Mouse (Mus musculus) bone marrow macrophage, adult 2 months (primary cell): Measurements from ENCODE around the gene Gsn.

Experiments used
- CTCF ChIP-seq: IDR thresholded peaks from 2 replicates; pipeline ENCODE4 v1.5.1; 2012; ENCODE audit warnings: low read depth, mild to moderate bottlenecking, low read length, moderate library complexity
- POLR2A ChIP-seq: IDR thresholded peaks from 2 replicates; pipeline ENCODE4 v1.6.1; 2012; ENCODE audit warnings: mild to moderate bottlenecking, low read depth, low read length, borderline replicate concordance

DNA sequence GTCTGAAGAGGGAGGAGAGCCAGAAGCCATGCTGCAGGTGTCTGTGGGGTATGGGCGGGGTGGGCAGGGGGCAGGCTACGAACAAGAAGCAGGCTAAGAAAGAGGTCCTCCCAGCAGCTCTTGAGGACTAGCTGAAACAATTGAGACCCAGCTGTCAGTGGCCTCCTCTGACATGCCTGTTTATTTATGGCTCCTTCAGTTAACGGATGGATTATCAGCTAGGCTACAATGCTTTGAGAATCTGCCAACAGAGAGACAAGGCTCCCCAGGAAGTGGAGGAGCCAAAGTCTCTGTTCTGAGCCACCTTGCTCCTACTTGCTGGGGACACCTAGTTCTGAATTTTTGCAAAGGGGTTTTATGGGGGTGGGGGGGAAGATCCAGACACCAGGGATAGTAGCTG is 36.5 kb downstream of the Gsn start:
- TF ChIP-seq CTCF (no peak), POLR2A (no peak)
